Mouse (Mus musculus) lung, adult 2 months (tissue): ENCODE measurements around the gene Astn2.

Source experiments
- CTCF ChIP-seq: fragments of 200-500 bp; IDR thresholded peaks from 2 replicates; pipeline ENCODE4 v1.5.1; 2011; ENCODE audit warnings: mild to moderate bottlenecking, low read length, control low read depth; ENCODE audit not compliant: insufficient read depth
- POLR2A ChIP-seq: fragments of 200-500 bp; IDR thresholded peaks from 2 replicates; pipeline ENCODE4 v1.6.1; 2011; ENCODE audit warnings: low read depth, mild to moderate bottlenecking, control low read depth, low read length, borderline replicate concordance; ENCODE audit errors: extremely low read depth

DNA sequence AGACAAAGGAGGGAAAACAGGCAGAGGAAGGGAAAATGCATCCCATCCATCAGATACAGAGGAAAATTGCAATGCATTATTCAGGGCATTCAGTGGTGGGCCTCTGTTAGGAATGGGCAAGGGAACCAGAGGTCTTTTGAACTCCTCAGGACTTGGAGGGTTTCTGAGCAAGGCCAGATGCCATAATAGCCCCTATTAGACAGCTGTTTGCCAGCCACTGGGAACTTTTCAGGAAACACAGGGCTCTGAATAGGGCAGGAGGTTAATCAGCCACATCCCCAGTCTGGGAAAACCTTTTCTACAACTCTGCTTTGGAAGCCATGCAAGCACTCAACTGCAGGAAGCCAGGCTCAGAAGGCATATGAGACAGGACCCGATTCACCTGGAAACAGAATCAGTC is 38.9 kb downstream of the Astn2 start:
- no peak for TF ChIP-seq CTCF
- no peak for TF ChIP-seq POLR2A
